Mouse (Mus musculus) intestine, embryonic 15.5 days (tissue): Measurements from ENCODE around the gene Sox1. TPM values are rescaled to one million over a fixed set of nuclear protein-coding genes. Genes with fewer than 3 reads are reported as not detected.
A peak's percentile ranks its signal among the peaks of the same experiment; 100 is the strongest.

Source experiments
- ATAC-seq: fragments of 200-750 bp; cut with Nextera tagmentation; 2 replicates; pipeline ENCODE4 v1.8.0; 2017; ENCODE audit warnings: moderate TSS enrichment, moderate library complexity
- H3K27ac ChIP-seq: fragments of 300-500 bp; sonication (generic); 2 replicates; pipeline ENCODE4 v1.5.1; 2015; ENCODE audit warnings: mild to moderate bottlenecking, inconsistent platforms
- H3K27me3 ChIP-seq: fragments of 300-500 bp; sonication (generic); replicated peaks from 2 replicates; pipeline ENCODE4 v1.6.1; 2015; ENCODE audit warnings: inconsistent platforms
- H3K36me3 ChIP-seq: fragments of 300-500 bp; sonication (generic); 2 replicates; pipeline ENCODE4 v1.6.1; 2015; ENCODE audit warnings: inconsistent platforms
- H3K4me1 ChIP-seq: fragments of 300-500 bp; sonication (generic); replicated peaks from 2 replicates; pipeline ENCODE4 v1.6.1; 2015; ENCODE audit warnings: inconsistent platforms
- H3K4me2 ChIP-seq: fragments of 300-500 bp; sonication (generic); replicated peaks from 2 replicates; pipeline ENCODE4 v1.6.1; 2015; ENCODE audit warnings: mild to moderate bottlenecking, inconsistent platforms
- H3K4me3 ChIP-seq: fragments of 300-500 bp; sonication (generic); replicated peaks from 2 replicates; pipeline ENCODE4 v1.5.1; 2015; ENCODE audit warnings: inconsistent platforms
- H3K9ac ChIP-seq: fragments of 300-500 bp; sonication (generic); 2 replicates; pipeline ENCODE4 v1.6.1; 2015; ENCODE audit warnings: inconsistent platforms
- H3K9me3 ChIP-seq: fragments of 300-500 bp; sonication (generic); 2 replicates; pipeline ENCODE4 v1.6.1; 2016; ENCODE audit warnings: inconsistent platforms
- WGBS: fragments of 180-500 bp; shearing (Covaris S2); methylation state at CpG from one replicate; pipeline ENCODE4 v1.1.7; 2015; 5-methylcytosine and 5-hydroxymethylcytosine counted together
- polyA plus RNA-seq: library from polyadenylated mRNA; unstranded; fragments of >200 nt; fragmentation: Nextera tagmentation; extraction: Ambion mirVana; gene quantifications from 2 replicates; pipeline ENCODE4 v1.2.1, GENCODE M21; 2015

Sox1 gene
- not detected in 2 replicates for polyA plus RNA-seq

- Histone ChIP-seq H3K9me3 (no peaks in the 10 kb centered on the region), H3K4me2 (peak within 1 kb of the TSS; percentile 74), H3K36me3 (no peaks in the 10 kb centered on the region), H3K27me3 (peaks cover 90% of the 10 kb centered on the region), H3K9ac (no peak within 1 kb of the TSS), H3K4me1 (peaks cover 23% of the 10 kb centered on the region), H3K4me3 (peak within 1 kb of the TSS; percentile 31), H3K27ac (no peak within 1 kb of the TSS)
- WGBS, result under 1% methylated on average over 79 of the region's 89 CpGs
- ATAC-seq, result peak; percentile 75
These were observed at the start of gene Sox1 for GRCm38 (mm10) chr8:12395071-12396031. Gene Sox1, plus strand, starts transcription at chr8:12395295.

- WGBS, result 38% methylated on average over 4 of the region's 4 CpGs
- no peak for ATAC-seq
- H3K4me1 ChIP-seq, result no peaks in the 10 kb centered on the region
- no peak overlapping the region for H3K4me3 ChIP-seq
- no peaks in the 10 kb centered on the region for H3K27me3 ChIP-seq
- no peak overlapping the region for H3K27ac ChIP-seq
- H3K9ac ChIP-seq, result no peak overlapping the region
- H3K36me3 ChIP-seq, result no peaks in the 10 kb centered on the region
- no peaks in the 10 kb centered on the region for H3K9me3 ChIP-seq
- no peak overlapping the region for H3K4me2 ChIP-seq
These were observed 49.2 kb upstream of the Sox1 start for GRCm38 (mm10) chr8:12345881-12346280.

GRCm38 (mm10) chr8:12346870-12347269, 48.2 kb upstream of the Sox1 start:
- ATAC-seq, result no peak
- H3K27ac ChIP-seq, result no peak overlapping the region
- H3K9ac ChIP-seq, result no peak overlapping the region
- no peaks in the 10 kb centered on the region for H3K4me1 ChIP-seq
- H3K4me3 ChIP-seq, result no peak overlapping the region
- H3K9me3 ChIP-seq, result no peaks in the 10 kb centered on the region
- no peaks in the 10 kb centered on the region for H3K27me3 ChIP-seq
- WGBS, result 81% methylated on average over 11 of the region's 11 CpGs
- H3K36me3 ChIP-seq, result no peaks in the 10 kb centered on the region
- H3K4me2 ChIP-seq, result no peak overlapping the region

GRCm38 (mm10) chr8:12348306-12348705, 46.8 kb upstream of the Sox1 start:
- no peak overlapping the region for H3K9ac ChIP-seq
- no peaks in the 10 kb centered on the region for H3K9me3 ChIP-seq
- 88% methylated on average over 1 of the region's 1 CpGs for WGBS
- no peaks in the 10 kb centered on the region for H3K4me1 ChIP-seq
- no peak overlapping the region for H3K4me2 ChIP-seq
- ATAC-seq, result no peak
- H3K27ac ChIP-seq, result no peak overlapping the region
- no peak overlapping the region for H3K4me3 ChIP-seq
- no peaks in the 10 kb centered on the region for H3K27me3 ChIP-seq
- H3K36me3 ChIP-seq, result no peaks in the 10 kb centered on the region

GRCm38 (mm10) chr8:12349591-12349990, 45.5 kb upstream of the Sox1 start:
- Histone ChIP-seq H3K27ac (no peak overlapping the region), H3K9me3 (no peaks in the 10 kb centered on the region), H3K4me1 (no peaks in the 10 kb centered on the region), H3K27me3 (no peaks in the 10 kb centered on the region), H3K4me2 (no peak overlapping the region), H3K9ac (no peak overlapping the region), H3K36me3 (no peaks in the 10 kb centered on the region), H3K4me3 (no peak overlapping the region)
- ATAC-seq, result no peak
- 50% methylated on average over 2 of the region's 2 CpGs for WGBS

- Histone ChIP-seq H3K4me3 (no peak overlapping the region), H3K36me3 (no peaks in the 10 kb centered on the region), H3K27ac (no peak overlapping the region), H3K9ac (no peak overlapping the region), H3K27me3 (no peaks in the 10 kb centered on the region), H3K4me1 (no peaks in the 10 kb centered on the region), H3K4me2 (no peak overlapping the region), H3K9me3 (no peaks in the 10 kb centered on the region)
- no peak for ATAC-seq
These were observed 44.0 kb upstream of the Sox1 start for GRCm38 (mm10) chr8:12351121-12351520.

- Histone ChIP-seq H3K4me2 (no peak overlapping the region), H3K27ac (no peak overlapping the region), H3K9ac (no peak overlapping the region), H3K36me3 (no peaks in the 10 kb centered on the region), H3K9me3 (no peaks in the 10 kb centered on the region), H3K4me1 (no peaks in the 10 kb centered on the region), H3K4me3 (no peak overlapping the region), H3K27me3 (no peaks in the 10 kb centered on the region)
- WGBS, result 80% methylated on average over 10 of the region's 10 CpGs
- no peak for ATAC-seq
These were observed 40.6 kb upstream of the Sox1 start for GRCm38 (mm10) chr8:12354406-12355025.

GRCm38 (mm10) chr8:12368161-12368560, 26.9 kb upstream of the Sox1 start:
- Histone ChIP-seq H3K9me3 (no peaks in the 10 kb centered on the region), H3K36me3 (no peaks in the 10 kb centered on the region), H3K4me1 (no peaks in the 10 kb centered on the region), H3K27me3 (no peaks in the 10 kb centered on the region), H3K27ac (no peak overlapping the region), H3K9ac (no peak overlapping the region), H3K4me2 (no peak overlapping the region), H3K4me3 (no peak overlapping the region)
- ATAC-seq, result no peak
- 57% methylated on average over 7 of the region's 7 CpGs for WGBS

GRCm38 (mm10) chr8:12368856-12369255, 26.2 kb upstream of the Sox1 start:
- Histone ChIP-seq H3K4me3 (no peak overlapping the region), H3K27me3 (no peaks in the 10 kb centered on the region), H3K36me3 (no peaks in the 10 kb centered on the region), H3K4me2 (no peak overlapping the region), H3K9ac (no peak overlapping the region), H3K4me1 (no peaks in the 10 kb centered on the region), H3K27ac (no peak overlapping the region), H3K9me3 (no peaks in the 10 kb centered on the region)
- no peak for ATAC-seq
- 63% methylated on average over 6 of the region's 6 CpGs for WGBS

GRCm38 (mm10) chr8:12381111-12381510, 14.0 kb upstream of the Sox1 start:
- Histone ChIP-seq H3K36me3 (no peaks in the 10 kb centered on the region), H3K4me1 (peaks cover 14% of the 10 kb centered on the region), H3K9ac (no peak overlapping the region), H3K4me3 (no peak overlapping the region), H3K27ac (no peak overlapping the region), H3K27me3 (peaks cover 67% of the 10 kb centered on the region), H3K9me3 (no peaks in the 10 kb centered on the region), H3K4me2 (no peak overlapping the region)
- ATAC-seq, result no peak
- WGBS, result 70% methylated on average over 3 of the region's 3 CpGs

- H3K27me3 ChIP-seq, result peaks cover 85% of the 10 kb centered on the region
- H3K4me3 ChIP-seq, result no peak overlapping the region
- H3K9me3 ChIP-seq, result no peaks in the 10 kb centered on the region
- H3K36me3 ChIP-seq, result no peaks in the 10 kb centered on the region
- H3K9ac ChIP-seq, result no peak overlapping the region
- H3K4me2 ChIP-seq, result no peak overlapping the region
- peaks cover 14% of the 10 kb centered on the region for H3K4me1 ChIP-seq
- WGBS, result 3% methylated on average over 21 of the region's 21 CpGs
- no peak overlapping the region for H3K27ac ChIP-seq
- ATAC-seq, result no peak
These were observed 12.2 kb upstream of the Sox1 start for GRCm38 (mm10) chr8:12382707-12383561.
